Mouse (Mus musculus): ENCODE results near the gene Stpg3. TPM values are rescaled to one million over a fixed set of nuclear protein-coding genes. Genes with fewer than 3 reads are reported as not detected.

Stpg3 gene
- polyA plus RNA-seq, 1 experiment from 2014 or later = not detected

GRCm38 (mm10) chr2:25223681-25224491, 9.4 kb upstream of the Stpg3 start:
- Histone ChIP-seq H3K9me3 (no peaks in the 10 kb centered on the region), H3K4me2 (replicated peaks) (peak overlapping the region; percentile 79), H3K36me3 (no peaks in the 10 kb centered on the region), H3K9ac (peak overlapping the region; percentile 91), H3K27ac (peak overlapping the region; percentile 98), H3K4me3 (replicated peaks) (peak overlapping the region; percentile 96), H3K4me1 (replicated peaks) (peaks cover 12% of the 10 kb centered on the region), H3K27me3 (replicated peaks) (no peaks in the 10 kb centered on the region)
- 2% methylated on average over 53 of the region's 53 CpGs for WGBS
- ATAC-seq = peak; percentile 73

GRCm38 (mm10) chr2:25221331-25221772, 6.9 kb upstream of the Stpg3 start:
- WGBS = 74% methylated on average over 5 of the region's 5 CpGs
- ATAC-seq = no peak
- H3K36me3 ChIP-seq = no peaks in the 10 kb centered on the region
- no peak overlapping the region for H3K27ac ChIP-seq
- no peaks in the 10 kb centered on the region for H3K9me3 ChIP-seq
- no peak overlapping the region for H3K4me2 ChIP-seq (replicated peaks)
- H3K4me1 ChIP-seq (replicated peaks) = peaks cover 11% of the 10 kb centered on the region
- H3K9ac ChIP-seq = no peak overlapping the region
- no peak overlapping the region for H3K4me3 ChIP-seq (replicated peaks)
- H3K27me3 ChIP-seq (replicated peaks) = no peaks in the 10 kb centered on the region

- H3K9me3 ChIP-seq = no peaks in the 10 kb centered on the region
- ATAC-seq = no peak
- no peaks in the 10 kb centered on the region for H3K36me3 ChIP-seq
- no peaks in the 10 kb centered on the region for H3K27me3 ChIP-seq (replicated peaks)
- no peak within 1 kb of the TSS for H3K9ac ChIP-seq
- H3K27ac ChIP-seq = no peak within 1 kb of the TSS
- peaks cover 13% of the 10 kb centered on the region; the same call in 1 of the 2 replicates for H3K4me1 ChIP-seq (replicated peaks)
- no peak within 1 kb of the TSS for H3K4me3 ChIP-seq (replicated peaks)
- no peak within 1 kb of the TSS for H3K4me2 ChIP-seq (replicated peaks)
Measured at GRCm38 (mm10) chr2:25218445-25218844, 4.0 kb upstream of the Stpg3 start, which contains the start of gene Fam166a. Gene Fam166a (plus strand): TSS chr2:25218745.

- no peak for ATAC-seq
- Histone ChIP-seq H3K36me3 (no peaks in the 10 kb centered on the region), H3K4me2 (replicated peaks) (no peak overlapping the region), H3K4me3 (replicated peaks) (no peak overlapping the region), H3K9ac (no peak overlapping the region), H3K9me3 (no peaks in the 10 kb centered on the region), H3K27ac (no peak overlapping the region), H3K27me3 (replicated peaks) (no peaks in the 10 kb centered on the region), H3K4me1 (replicated peaks) (0 out of 2 replicates have a peak, but pooled peaks cover 11% of the 10 kb centered on the region)
- WGBS = 55% methylated on average over 2 of the region's 2 CpGs
Measured at GRCm38 (mm10) chr2:25217666-25218065, 3.2 kb upstream of the Stpg3 start.

- H3K4me2 ChIP-seq (replicated peaks) = no peak overlapping the region
- ATAC-seq = no peak
- H3K27ac ChIP-seq = no peak overlapping the region
- no peaks in the 10 kb centered on the region for H3K36me3 ChIP-seq
- no peaks in the 10 kb centered on the region for H3K9me3 ChIP-seq
- WGBS = 68% methylated on average over 23 of the region's 23 CpGs
- H3K9ac ChIP-seq = no peak overlapping the region
- H3K4me3 ChIP-seq (replicated peaks) = no peak overlapping the region
- no peaks in the 10 kb centered on the region for H3K27me3 ChIP-seq (replicated peaks)
- H3K4me1 ChIP-seq (replicated peaks) = peaks cover 18% of the 10 kb centered on the region
Measured at GRCm38 (mm10) chr2:25213266-25213865, 1.1 kb downstream of the Stpg3 start.

GRCm38 (mm10) chr2:25211121-25211670, 3.2 kb downstream of the Stpg3 start, which contains the start of gene Nelfb:
Gene Nelfb (minus strand): TSS chr2:25211489.
- WGBS = under 1% methylated on average over 44 of the region's 44 CpGs
- Histone ChIP-seq H3K27ac (peak within 1 kb of the TSS; percentile 95), H3K27me3 (replicated peaks) (no peaks in the 10 kb centered on the region), H3K9ac (peak within 1 kb of the TSS; percentile 91), H3K4me1 (replicated peaks) (peaks cover 18% of the 10 kb centered on the region), H3K4me2 (replicated peaks) (peak within 1 kb of the TSS; percentile 77), H3K4me3 (replicated peaks) (peak within 1 kb of the TSS; percentile 92), H3K9me3 (no peaks in the 10 kb centered on the region), H3K36me3 (peaks cover 12% of the 10 kb centered on the region)
- ATAC-seq = peak; percentile 94

- H3K36me3 ChIP-seq = peaks cover 17% of the 10 kb centered on the region
- H3K27me3 ChIP-seq (replicated peaks) = no peaks in the 10 kb centered on the region
- H3K4me2 ChIP-seq (replicated peaks) = peak overlapping the region; percentile 77
- H3K27ac ChIP-seq = peak overlapping the region; percentile 95
- no peaks in the 10 kb centered on the region for H3K9me3 ChIP-seq
- H3K4me1 ChIP-seq (replicated peaks) = peaks cover 18% of the 10 kb centered on the region
- H3K4me3 ChIP-seq (replicated peaks) = peak overlapping the region; percentile 92
- peak; percentile 46 for ATAC-seq
- peak overlapping the region; percentile 91 for H3K9ac ChIP-seq
- WGBS = under 1% methylated on average over 24 of the region's 24 CpGs
Measured at GRCm38 (mm10) chr2:25210686-25211085, 3.8 kb downstream of the Stpg3 start.

- H3K36me3 ChIP-seq = peaks cover 40% of the 10 kb centered on the region
- no peak overlapping the region for H3K4me3 ChIP-seq (replicated peaks)
- H3K4me2 ChIP-seq (replicated peaks) = no peak overlapping the region
- no peaks in the 10 kb centered on the region for H3K27me3 ChIP-seq (replicated peaks)
- no peak overlapping the region for H3K27ac ChIP-seq
- no peak overlapping the region for H3K9ac ChIP-seq
- WGBS = 87% methylated on average over 1 of the region's 1 CpGs
- peaks cover 9% of the 10 kb centered on the region for H3K4me1 ChIP-seq (replicated peaks)
- ATAC-seq = no peak
- no peaks in the 10 kb centered on the region for H3K9me3 ChIP-seq
Measured at GRCm38 (mm10) chr2:25207593-25207992, 6.8 kb downstream of the Stpg3 start.

GRCm38 (mm10) chr2:25203631-25204214, 10.7 kb downstream of the Stpg3 start:
- Histone ChIP-seq H3K4me3 (replicated peaks) (no peak overlapping the region), H3K9me3 (no peaks in the 10 kb centered on the region), H3K9ac (no peak overlapping the region), H3K36me3 (peaks cover 64% of the 10 kb centered on the region), H3K27ac (no peak overlapping the region), H3K4me1 (replicated peaks) (no peaks in the 10 kb centered on the region; the same call in none of the 2 replicates), H3K4me2 (replicated peaks) (no peak overlapping the region), H3K27me3 (replicated peaks) (no peaks in the 10 kb centered on the region)
- WGBS = 53% methylated on average over 4 of the region's 4 CpGs
- ATAC-seq = 0 out of 2 replicates have a peak, but pooled peaks have one; percentile 30

- Histone ChIP-seq H3K9ac (no peak overlapping the region), H3K36me3 (peaks cover 46% of the 10 kb centered on the region), H3K4me2 (replicated peaks) (no peak overlapping the region), H3K27me3 (replicated peaks) (no peaks in the 10 kb centered on the region), H3K4me3 (replicated peaks) (no peak overlapping the region), H3K27ac (no peak overlapping the region), H3K4me1 (replicated peaks) (peaks cover 5% of the 10 kb centered on the region), H3K9me3 (no peaks in the 10 kb centered on the region)
- ATAC-seq = no peak
- WGBS = 96% methylated on average over 2 of the region's 2 CpGs
Measured at GRCm38 (mm10) chr2:25200631-25201030, 13.8 kb downstream of the Stpg3 start.

GRCm38 (mm10) chr2:25197946-25198345, 16.5 kb downstream of the Stpg3 start:
- H3K4me3 ChIP-seq (replicated peaks) = no peak overlapping the region
- H3K9me3 ChIP-seq = no peaks in the 10 kb centered on the region
- H3K4me1 ChIP-seq (replicated peaks) = peaks cover 28% of the 10 kb centered on the region
- H3K9ac ChIP-seq = no peak overlapping the region
- no peak for ATAC-seq
- peaks cover 27% of the 10 kb centered on the region for H3K36me3 ChIP-seq
- H3K4me2 ChIP-seq (replicated peaks) = no peak overlapping the region
- H3K27me3 ChIP-seq (replicated peaks) = 0 out of 2 replicates have a peak, but pooled peaks cover 4% of the 10 kb centered on the region
- H3K27ac ChIP-seq = peak overlapping the region; percentile 6; the same call in 1 of the 2 replicates

- Histone ChIP-seq H3K4me2 (replicated peaks) (peak overlapping the region; percentile 65), H3K4me1 (replicated peaks) (peaks cover 30% of the 10 kb centered on the region), H3K27me3 (replicated peaks) (0 out of 2 replicates have a peak, but pooled peaks cover 4% of the 10 kb centered on the region), H3K9me3 (no peaks in the 10 kb centered on the region), H3K36me3 (peaks cover 21% of the 10 kb centered on the region), H3K27ac (peak overlapping the region; percentile 87), H3K4me3 (replicated peaks) (0 out of 2 replicates have a peak overlapping the region, but pooled peaks have one; percentile 40), H3K9ac (no peak overlapping the region; the same call in 1 of the 2 replicates)
- 25% methylated on average over 2 of the region's 2 CpGs for WGBS
- ATAC-seq = no peak
Measured at GRCm38 (mm10) chr2:25197191-25197590, 17.2 kb downstream of the Stpg3 start.
